Mouse (Mus musculus) stomach, postnatal 0 days (tissue): ENCODE measurements around the gene Gm9970. TPM values are rescaled to one million over a fixed set of nuclear protein-coding genes. Genes with fewer than 3 reads are reported as not detected.

Source experiments
- ATAC-seq: fragments of 200-750 bp; cut with Nextera tagmentation; 2 replicates; pipeline ENCODE4 v1.8.0; 2017; ENCODE audit not compliant: low FRiP score, low TSS enrichment
- DNase-seq: peaks from one replicate; pipeline ENCODE4 v3.0.0-alpha.2; 2016; ENCODE audit warnings: low spot score
- H3K27ac ChIP-seq: fragments of 300-500 bp; sonication (generic); replicated peaks from 2 replicates; pipeline ENCODE4 v1.5.1; 2014; ENCODE audit warnings: mild to moderate bottlenecking, control low read depth
- H3K27me3 ChIP-seq: fragments of 300-500 bp; sonication (generic); 2 replicates; pipeline ENCODE4 v1.6.1; 2014; ENCODE audit warnings: low read length; ENCODE audit not compliant: control insufficient read depth, insufficient read depth
- H3K36me3 ChIP-seq: fragments of 300-500 bp; sonication (generic); 2 replicates; pipeline ENCODE4 v1.6.1; 2014; ENCODE audit warnings: low read length, mixed read lengths; ENCODE audit not compliant: control insufficient read depth, insufficient read depth
- H3K4me1 ChIP-seq: fragments of 300-500 bp; sonication (generic); replicated peaks from 2 replicates; pipeline ENCODE4 v1.6.1; 2014; ENCODE audit warnings: antibody characterized with exemption; ENCODE audit not compliant: control insufficient read depth, insufficient read depth
- H3K4me2 ChIP-seq: fragments of 300-500 bp; sonication (generic); replicated peaks from 2 replicates; pipeline ENCODE4 v1.6.1; 2014; ENCODE audit warnings: low read depth, mild to moderate bottlenecking, control low read depth, moderate library complexity
- H3K4me3 ChIP-seq: fragments of 300-500 bp; sonication (generic); 2 replicates; pipeline ENCODE4 v1.5.1; 2014; ENCODE audit warnings: low read depth, low read length, control low read depth
- H3K9ac ChIP-seq: fragments of 300-500 bp; sonication (generic); 2 replicates; pipeline ENCODE4 v1.6.1; 2014; ENCODE audit warnings: mild to moderate bottlenecking, low read length, control low read depth, mixed read lengths
- H3K9me3 ChIP-seq: fragments of 300-500 bp; sonication (generic); 2 replicates; pipeline ENCODE4 v1.6.1; 2016; ENCODE audit warnings: low read length; ENCODE audit not compliant: control insufficient read depth
- CTCF ChIP-seq: IDR thresholded peaks from 2 replicates; pipeline ENCODE4 v1.5.1; 2016; ENCODE audit warnings: antibody characterized with exemption, low read depth, mild to moderate bottlenecking, moderate library complexity
- EP300 ChIP-seq: optimal IDR thresholded peaks from 2 replicates; pipeline ENCODE3; 2016; ENCODE audit warnings: antibody characterized with exemption
- WGBS: fragments of 180-500 bp; shearing (Covaris S2); extraction: QIAGEN DNeasy Blood & Tissue Kit; methylation state at CpG from one replicate; pipeline ENCODE4 v1.1.7; 2014; 5-methylcytosine and 5-hydroxymethylcytosine counted together
- polyA plus RNA-seq: library from polyadenylated mRNA; unstranded; fragments of >200 nt; fragmentation: Nextera tagmentation; extraction: Ambion mirVana; gene quantifications from 2 replicates; pipeline ENCODE4 v1.2.1, GENCODE M21; 2015

The Gm9970 gene
- 0.38 and 1.0 TPM in 2 replicates for polyA plus RNA-seq

GRCm38 (mm10) chr5:31240637-31241521 is at the start of gene Gm9970, which contains the start of gene Nrbp1:
Gene Gm9970, minus strand, starts transcription at chr5:31241232.
Gene Nrbp1, plus strand, starts transcription at chr5:31240864.
- Histone ChIP-seq H3K9me3 (no peaks in the 10 kb centered on the region), H3K4me3 (peak within 1 kb of the TSS; percentile 96), H3K36me3 (peaks cover 15% of the 10 kb centered on the region; the same call in 1 of the 2 replicates), H3K27me3 (no peaks in the 10 kb centered on the region), H3K9ac (peak within 1 kb of the TSS; percentile 99), H3K4me1 (0 out of 2 replicates have a peak, but pooled peaks cover 2% of the 10 kb centered on the region), H3K4me2 (peak within 1 kb of the TSS; percentile 66), H3K27ac (peak within 1 kb of the TSS; percentile 99)
- ATAC-seq = peak; percentile 98
- TF ChIP-seq EP300 = no peak
- peak; percentile 29; the same call in 1 of the 2 replicates for TF ChIP-seq CTCF
- WGBS = 1% methylated on average over 67 of the region's 103 CpGs
- DNase-seq = peak; percentile 97

- Histone ChIP-seq H3K27ac (no peak overlapping the region), H3K27me3 (no peaks in the 10 kb centered on the region), H3K36me3 (peaks cover 12% of the 10 kb centered on the region), H3K4me2 (peak overlapping the region; percentile 69; the same call in 1 of the 2 replicates), H3K9ac (no peak overlapping the region), H3K4me1 (no peaks in the 10 kb centered on the region), H3K9me3 (no peaks in the 10 kb centered on the region), H3K4me3 (no peak overlapping the region)
- DNase-seq (no peak), ATAC-seq (no peak)
- 70% methylated on average over 3 of the region's 3 CpGs for WGBS
- TF ChIP-seq CTCF (no peak), EP300 (no peak)
These were observed 48.7 kb upstream of the Gm9970 start for GRCm38 (mm10) chr5:31289626-31290230.

GRCm38 (mm10) chr5:31288655-31289054 is 47.6 kb upstream of the Gm9970 start:
- no peak overlapping the region for H3K9ac ChIP-seq
- 62% methylated on average over 3 of the region's 3 CpGs for WGBS
- no peak overlapping the region for H3K4me3 ChIP-seq
- no peaks in the 10 kb centered on the region for H3K9me3 ChIP-seq
- ATAC-seq = no peak
- H3K36me3 ChIP-seq = peaks cover 16% of the 10 kb centered on the region
- H3K4me1 ChIP-seq = no peaks in the 10 kb centered on the region
- no peak for TF ChIP-seq CTCF
- no peak for TF ChIP-seq EP300
- no peak overlapping the region for H3K27ac ChIP-seq
- no peak for DNase-seq
- H3K4me2 ChIP-seq = no peak overlapping the region
- no peaks in the 10 kb centered on the region for H3K27me3 ChIP-seq

- Histone ChIP-seq H3K4me3 (no peak overlapping the region), H3K4me1 (no peaks in the 10 kb centered on the region), H3K9ac (no peak overlapping the region), H3K27ac (no peak overlapping the region), H3K36me3 (peaks cover 19% of the 10 kb centered on the region), H3K27me3 (no peaks in the 10 kb centered on the region), H3K9me3 (no peaks in the 10 kb centered on the region), H3K4me2 (no peak overlapping the region)
- DNase-seq (no peak), ATAC-seq (no peak)
- TF ChIP-seq CTCF (no peak), EP300 (no peak)
- 79% methylated on average over 4 of the region's 4 CpGs for WGBS
These were observed 47.2 kb upstream of the Gm9970 start for GRCm38 (mm10) chr5:31288225-31288624.

- peaks cover 23% of the 10 kb centered on the region for H3K36me3 ChIP-seq
These were observed 38.4 kb upstream of the Gm9970 start for GRCm38 (mm10) chr5:31279245-31279988.

More at GRCm38 (mm10) chr5:31279245-31279988, 38.4 kb upstream of the Gm9970 start:
- WGBS = 82% methylated on average over 20 of the region's 20 CpGs
- DNase-seq (no peak), ATAC-seq (no peak)
- no peak overlapping the region for H3K27ac ChIP-seq
- no peak overlapping the region for H3K4me3 ChIP-seq
- TF ChIP-seq CTCF (no peak), EP300 (no peak)
- no peaks in the 10 kb centered on the region for H3K4me1 ChIP-seq
- no peak overlapping the region for H3K4me2 ChIP-seq
- no peaks in the 10 kb centered on the region for H3K27me3 ChIP-seq
- no peak overlapping the region for H3K9ac ChIP-seq
- no peaks in the 10 kb centered on the region for H3K9me3 ChIP-seq
